Mouse (Mus musculus) kidney, postnatal 14 days (tissue): ENCODE results near the gene Stat3.

Source experiments
- DNase-seq: peaks from one replicate; pipeline ENCODE4 v3.0.0; 2022; ENCODE audit warnings: mixed read lengths

The Stat3 gene

DNA sequence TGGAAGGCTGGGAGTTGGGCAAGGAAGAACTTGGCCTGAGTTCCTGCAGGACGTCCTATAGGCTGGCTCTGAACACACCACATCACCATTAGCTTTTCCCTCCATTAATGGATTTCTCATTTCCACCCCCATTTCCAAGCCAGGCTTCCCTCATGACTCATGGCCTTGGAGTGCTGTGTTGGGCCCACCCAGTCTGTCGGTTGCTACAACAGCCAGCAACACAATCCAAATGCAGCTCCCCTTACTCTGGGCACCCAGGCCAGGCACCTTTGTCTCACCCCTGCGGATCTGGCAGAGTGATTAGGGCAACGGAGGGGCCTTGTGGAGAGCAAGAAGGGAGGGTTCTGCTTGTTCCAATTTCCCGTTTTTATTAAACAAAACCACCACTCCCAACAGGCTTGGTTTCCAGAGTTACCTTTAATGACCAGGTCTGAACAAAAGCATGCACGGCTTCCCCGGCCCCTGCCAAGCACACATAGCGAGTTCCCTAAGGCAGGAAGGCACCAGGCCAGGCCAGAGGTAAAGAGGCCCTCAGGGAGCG is 23.1 kb upstream of the Stat3 start:
- no peak for DNase-seq

DNA sequence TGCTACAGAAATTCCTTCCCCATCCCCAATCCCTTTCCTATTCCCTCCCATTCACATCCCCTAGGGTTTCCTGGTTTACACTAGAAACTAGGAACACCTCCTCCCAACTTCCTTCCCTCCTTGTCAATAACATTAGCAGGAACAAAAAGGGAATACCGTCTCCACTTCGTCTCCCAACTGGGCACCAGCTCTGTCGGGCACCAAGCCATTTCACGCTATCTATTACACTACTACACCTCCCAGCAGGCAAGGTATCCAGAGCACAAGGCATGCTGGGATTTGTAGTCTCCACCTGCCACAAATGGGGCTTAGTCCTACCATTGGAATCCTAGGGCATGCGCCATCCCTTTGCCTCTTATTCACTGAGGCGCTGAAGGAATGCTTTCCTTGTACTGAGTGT is 21.2 kb upstream of the Stat3 start:
- DNase-seq = peak; percentile 82

DNA sequence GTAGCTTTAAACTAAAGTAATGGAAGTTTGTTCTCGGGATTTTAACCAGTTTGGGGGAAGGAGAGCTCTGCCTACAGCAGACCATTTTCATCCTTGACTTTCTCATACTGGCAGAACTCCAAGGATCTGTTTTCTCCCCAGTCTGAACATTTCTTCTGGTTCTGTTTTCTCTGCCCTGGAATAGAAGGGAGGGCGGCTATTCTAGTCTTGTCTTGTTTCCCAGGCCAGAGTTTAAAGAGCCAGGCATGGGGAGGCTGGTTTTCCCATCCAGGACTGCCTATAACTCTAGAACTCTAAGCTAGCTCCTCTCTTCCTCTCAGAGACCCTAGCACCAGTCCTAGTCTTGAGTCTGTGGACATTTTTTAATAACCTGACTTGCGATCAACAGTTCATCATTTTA is 20.5 kb upstream of the Stat3 start:
- peak; percentile 35 for DNase-seq

DNA sequence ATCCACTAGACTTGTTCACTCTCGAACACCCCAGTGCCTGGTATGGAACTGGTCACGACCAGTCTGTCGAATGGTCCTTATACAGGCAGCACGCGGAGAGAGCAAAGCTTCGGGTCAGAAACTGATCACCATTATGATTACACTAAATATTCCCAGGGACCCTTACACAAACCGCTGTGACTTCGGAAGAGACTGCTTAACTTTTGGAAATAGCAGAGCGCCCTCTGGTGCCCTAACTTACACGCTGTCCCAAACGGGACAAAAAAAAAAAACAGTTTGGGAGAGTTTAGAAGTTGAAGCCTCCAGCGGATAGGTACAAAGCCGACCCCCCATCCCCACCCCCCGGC is 20.1 kb upstream of the Stat3 start:
- peak; percentile 80 for DNase-seq

DNA sequence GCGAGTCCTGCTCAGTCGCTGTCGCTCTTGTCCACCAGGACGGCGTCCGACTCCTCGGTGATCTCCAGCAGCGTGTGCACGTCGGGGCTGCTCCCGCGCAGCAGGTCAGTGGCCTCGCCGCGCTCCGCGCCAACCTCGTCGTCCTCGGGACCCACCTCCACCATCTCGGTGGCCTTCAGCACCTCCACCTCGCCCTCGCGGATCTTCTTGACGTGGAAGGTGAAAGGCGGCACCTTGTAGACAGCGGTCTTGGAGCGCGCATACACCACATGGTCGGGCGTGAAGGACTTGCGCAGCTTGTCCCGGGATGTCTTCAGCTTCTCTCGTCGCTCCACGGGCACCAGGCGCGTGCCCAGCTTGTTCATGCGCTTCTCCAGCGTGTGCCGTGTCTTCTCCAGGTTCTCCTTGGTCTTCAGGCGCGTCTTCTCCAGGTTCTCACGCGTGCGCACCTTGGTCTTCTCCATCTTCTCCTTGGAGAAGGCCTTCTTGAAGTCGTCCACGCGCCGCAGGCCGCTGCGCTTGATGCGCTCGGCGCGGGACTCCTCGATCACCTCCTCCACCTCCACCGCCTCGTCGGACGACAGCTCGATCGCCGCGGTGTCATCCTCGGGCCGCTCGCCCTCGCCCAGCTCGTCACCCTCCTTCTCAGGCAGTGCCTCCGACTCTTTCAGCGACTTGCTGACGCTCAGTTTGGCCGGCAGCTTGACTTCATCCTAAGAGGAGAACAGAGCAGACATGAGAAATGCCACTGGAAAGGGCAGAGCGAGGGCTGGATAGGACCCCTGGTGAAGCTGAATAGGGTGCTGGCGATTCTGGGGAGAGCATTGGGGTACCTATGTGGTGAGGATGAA is 19.5 kb upstream of the Stat3 start:
- no peak for DNase-seq

DNA sequence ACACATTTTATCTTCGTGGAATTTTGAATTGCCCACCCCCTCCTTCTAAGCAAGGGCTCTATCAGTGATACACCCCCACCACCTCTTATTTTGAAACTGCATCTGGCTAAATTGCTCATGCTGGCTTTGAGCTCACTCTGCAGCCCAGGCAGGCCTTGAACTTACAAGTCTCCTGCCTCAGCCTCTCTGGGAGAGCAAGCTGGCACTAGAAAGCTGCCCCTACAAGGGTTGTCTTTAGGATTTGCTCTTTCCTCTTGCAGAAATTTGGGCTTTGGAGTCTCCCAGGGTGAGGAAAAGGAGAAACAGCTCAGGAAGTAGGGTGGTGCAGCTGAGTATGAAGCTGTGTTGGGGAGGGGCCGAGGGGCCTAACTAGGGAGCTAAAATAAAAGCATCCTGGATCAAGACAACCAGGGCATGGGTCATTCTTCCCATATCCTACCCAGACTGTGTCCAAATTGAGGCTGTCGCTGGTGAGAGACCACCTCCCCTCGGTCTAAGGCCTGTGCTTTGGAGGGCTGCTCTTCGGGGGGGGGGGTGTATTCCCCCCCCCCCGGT is 18.7 kb upstream of the Stat3 start:
- no peak for DNase-seq

DNA sequence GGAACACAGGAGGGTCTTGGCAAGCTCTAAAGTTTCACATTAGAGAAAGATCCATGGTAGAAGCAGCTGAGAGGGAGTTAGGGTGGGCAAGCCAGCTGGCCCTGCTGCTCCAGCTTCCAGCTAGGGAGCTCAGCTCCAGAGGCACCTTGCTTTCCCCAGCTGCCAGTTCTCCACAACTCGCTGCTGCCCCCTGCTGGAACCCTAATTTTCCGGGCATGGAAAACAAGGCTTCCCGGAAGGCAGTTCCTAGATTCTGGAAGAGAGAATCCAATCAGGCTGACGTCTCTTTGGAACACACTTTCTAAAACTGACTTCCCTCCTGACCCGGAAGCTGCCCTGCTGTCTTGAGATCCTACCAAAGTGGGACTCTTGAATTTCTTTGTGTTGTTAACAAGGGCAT is 17.9 kb upstream of the Stat3 start:
- peak; percentile 90 for DNase-seq

DNA sequence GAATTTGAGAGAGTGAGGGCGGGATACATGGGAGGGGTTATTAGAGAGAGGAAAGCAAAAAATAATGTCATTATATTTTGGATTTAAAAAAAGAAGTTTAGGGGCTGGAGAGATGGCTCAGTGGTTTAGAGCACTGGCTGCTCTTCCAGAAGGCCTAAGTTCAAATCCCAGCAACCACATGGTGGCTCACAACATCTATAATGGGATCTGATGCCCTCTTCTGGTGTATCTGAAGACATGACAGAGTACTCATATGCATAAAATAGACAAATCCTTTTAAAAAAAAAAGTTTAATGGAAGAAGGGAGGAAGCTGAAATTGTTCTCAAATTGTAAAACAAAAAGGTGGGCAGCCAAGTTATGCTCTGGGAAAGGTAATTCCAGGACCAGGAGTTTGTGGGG is 10.2 kb upstream of the Stat3 start:
- DNase-seq = no peak

DNA sequence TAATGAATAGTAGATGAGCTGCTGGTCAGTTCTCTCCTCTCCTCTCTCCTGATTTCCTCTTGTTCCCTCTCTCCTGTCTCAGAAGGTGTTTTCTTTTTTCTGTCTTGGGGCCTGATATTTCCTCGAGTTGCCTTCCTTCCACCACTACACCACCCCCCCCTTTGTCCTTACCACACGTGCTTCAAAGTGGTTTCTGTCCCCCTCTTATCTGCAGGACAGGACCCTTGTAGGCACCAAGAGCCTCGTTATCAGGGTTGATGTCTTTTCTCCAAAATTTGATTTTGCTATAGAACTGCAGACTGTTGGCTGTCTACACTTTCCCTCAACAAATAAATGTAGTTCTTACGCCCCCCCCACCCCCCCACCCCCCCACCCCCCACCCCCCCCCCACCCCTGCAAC is 9.0 kb upstream of the Stat3 start:
- DNase-seq = no peak

DNA sequence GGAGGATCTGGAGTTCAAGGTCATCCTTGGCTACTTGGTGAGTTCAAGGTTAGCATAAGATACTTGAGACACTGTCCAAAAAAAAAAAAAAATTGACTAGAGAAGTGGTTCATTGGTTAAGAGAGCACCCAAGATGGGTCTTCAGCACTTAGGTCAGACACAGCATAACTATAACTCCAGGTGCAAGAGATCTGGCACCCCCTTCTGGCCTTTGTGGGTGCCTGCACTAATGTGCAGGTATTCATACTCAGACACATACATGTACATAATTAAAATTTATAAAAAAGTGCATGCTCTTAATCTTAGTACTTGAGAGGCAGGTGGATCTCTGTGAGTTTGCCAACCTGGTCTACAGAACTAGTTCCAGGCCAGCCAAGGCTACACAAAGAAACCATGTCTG is 8.2 kb upstream of the Stat3 start:
- no peak for DNase-seq

DNA sequence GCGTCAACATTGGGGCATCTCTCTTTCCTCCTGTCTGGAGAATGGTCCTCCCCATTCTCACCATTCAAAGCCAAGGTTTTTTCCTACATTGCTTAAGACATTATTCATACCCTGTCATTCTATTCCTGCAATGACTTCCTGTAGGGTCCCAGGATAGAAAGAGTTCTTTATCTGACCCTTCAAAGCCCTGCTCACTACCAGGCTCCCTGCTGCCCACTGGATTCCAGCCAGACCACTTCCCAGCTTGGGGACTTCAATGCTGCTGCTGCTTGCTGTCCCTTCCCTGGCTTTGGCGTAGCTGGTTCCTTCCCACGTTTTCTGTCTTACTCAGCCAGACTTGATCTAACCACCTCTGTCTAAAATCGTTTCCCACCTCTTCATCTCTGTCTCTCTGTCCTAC is 7.5 kb upstream of the Stat3 start:
- DNase-seq = peak; percentile 48

DNA sequence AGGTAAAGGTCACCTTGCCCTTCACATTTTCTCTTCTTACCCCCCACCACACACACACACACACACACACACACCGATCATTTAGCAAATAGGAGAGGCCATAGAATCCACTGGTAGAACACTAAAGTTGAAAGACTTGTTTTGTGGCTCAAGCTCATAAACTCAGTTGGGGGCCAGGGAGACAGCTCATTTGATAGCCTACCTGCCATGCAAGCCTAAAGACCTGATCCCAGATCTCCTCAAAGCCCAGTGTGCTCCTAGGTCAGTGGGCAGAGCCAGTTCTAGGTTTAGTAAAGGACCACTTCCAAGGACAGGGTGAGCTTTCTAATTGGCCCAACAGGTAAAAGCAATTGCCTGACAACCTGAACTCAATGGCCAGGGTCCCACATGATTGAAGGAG is 3.0 kb upstream of the Stat3 start:
- no peak for DNase-seq

DNA sequence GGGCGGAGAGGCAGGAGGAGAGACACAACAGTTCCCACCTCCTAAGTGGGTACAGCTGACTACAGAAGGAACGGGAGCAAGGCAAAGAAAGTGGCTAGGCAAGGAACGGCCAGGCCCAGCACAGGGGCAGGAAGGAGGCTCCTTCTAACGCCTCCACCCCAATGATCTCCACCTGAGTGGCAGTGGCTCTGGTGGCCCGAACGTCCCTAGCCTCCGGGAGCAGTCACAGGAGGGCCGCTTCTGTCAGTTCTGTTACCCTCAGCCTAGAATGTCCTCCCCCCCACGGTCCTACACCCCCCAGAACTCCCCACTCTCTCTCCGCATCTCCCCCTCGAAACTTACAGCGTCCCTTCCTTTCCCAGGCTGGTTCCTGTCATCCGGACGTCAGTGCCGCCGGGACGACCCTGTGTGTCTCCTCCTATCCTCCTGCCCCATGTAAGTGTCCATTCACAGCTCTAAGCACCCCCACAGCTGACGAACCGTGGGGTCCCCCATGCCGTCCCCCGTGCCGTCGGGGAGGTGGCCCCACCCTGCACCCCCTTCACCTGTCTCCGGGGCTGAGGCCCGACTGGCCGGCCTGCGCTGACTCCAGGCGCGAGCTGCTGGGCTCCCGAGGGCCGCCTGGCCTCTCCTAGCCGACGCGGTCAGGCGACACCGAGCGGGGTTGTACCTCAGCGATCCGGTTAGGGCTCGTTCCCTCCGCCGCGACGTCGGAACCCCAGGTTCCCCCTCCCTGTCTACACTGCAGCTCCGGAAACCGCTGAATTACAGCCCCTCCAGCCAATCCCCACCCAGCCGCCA is 429 bp downstream of the Stat3 start:
- DNase-seq = peak; percentile 29

DNA sequence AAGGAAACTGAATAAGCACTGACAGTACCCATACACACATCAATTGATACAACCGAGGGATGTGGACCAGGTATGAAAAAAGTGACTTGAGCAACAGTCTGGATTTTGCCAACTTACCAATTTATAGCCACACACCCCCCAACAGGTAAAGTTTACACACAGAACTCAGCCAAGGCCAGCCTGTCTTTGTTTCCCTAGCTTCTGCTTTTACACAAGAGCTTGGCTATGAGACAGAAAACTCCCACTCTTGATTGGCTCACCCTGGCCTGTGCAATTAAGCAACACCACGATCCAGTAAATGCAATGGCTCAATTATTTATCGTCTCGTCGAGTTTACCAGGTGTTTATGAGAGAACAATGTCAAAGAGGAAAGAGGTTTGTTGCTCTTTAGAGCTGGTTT is 1.2 kb downstream of the Stat3 start:
- peak; percentile 41 for DNase-seq

DNA sequence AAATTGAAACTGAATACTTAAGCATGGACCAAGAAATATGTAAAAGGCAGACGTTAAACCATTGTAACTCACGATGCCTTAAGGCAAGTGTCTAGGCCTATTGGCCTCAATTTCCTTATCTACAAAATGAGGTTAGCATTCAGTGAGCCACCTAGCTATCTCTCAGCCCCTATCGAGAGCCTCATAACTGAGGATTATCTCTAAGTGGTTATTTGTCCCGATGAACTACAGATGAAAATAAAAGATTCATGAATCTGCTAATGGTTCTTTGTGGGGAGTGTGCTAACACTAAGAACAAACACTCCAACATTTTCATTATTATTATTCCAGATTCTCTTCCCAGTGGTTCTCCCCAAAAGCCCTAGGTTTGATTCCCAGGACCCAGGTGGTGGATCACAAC is 2.0 kb downstream of the Stat3 start:
- DNase-seq = no peak

DNA sequence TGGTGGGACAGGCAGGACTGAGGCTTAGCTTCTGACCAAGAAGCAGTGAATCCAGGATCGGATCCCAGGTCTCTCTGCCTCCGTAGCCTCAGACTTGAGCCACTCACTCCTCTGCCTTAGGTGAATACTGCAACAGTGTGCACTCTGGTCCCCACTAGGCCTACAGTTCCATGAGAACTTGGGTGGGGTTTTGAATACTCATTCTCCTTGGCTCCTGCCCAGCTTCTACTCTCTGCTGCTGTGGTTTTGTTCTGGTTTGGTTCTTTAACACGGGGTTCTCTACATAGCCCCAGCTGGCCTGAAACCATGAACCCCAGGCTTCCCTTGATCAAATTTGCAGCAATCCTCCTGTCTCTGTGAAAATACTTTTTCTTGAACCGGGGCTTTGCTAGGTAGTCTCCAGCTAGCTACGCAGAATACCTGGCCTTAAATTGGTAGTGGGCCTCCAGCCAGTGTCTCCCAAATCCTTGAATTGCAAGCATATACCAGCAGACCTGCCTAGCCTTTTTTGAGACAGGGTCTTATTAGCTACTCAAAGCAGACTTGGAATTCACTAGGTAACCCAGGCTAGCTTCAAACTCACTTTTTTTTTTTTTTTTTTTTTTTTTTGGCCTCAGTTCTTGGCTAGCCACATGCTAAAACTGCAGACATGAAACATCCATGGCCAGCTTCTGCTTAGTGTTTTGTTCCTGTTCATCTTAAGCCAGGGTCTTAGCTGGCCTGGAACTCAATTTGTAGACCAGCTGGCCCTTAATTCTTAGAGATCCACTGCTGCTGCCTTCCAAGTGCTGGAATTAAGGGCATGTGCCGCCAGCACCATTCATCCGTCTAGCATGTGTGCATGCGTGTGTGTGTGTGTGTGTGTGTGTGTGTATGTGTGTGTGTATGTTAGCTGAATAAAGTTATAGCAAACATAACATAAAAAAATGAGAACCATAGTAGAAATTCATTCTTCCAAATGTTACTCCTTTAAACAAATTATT is 3.7 kb downstream of the Stat3 start:
- no peak for DNase-seq

DNA sequence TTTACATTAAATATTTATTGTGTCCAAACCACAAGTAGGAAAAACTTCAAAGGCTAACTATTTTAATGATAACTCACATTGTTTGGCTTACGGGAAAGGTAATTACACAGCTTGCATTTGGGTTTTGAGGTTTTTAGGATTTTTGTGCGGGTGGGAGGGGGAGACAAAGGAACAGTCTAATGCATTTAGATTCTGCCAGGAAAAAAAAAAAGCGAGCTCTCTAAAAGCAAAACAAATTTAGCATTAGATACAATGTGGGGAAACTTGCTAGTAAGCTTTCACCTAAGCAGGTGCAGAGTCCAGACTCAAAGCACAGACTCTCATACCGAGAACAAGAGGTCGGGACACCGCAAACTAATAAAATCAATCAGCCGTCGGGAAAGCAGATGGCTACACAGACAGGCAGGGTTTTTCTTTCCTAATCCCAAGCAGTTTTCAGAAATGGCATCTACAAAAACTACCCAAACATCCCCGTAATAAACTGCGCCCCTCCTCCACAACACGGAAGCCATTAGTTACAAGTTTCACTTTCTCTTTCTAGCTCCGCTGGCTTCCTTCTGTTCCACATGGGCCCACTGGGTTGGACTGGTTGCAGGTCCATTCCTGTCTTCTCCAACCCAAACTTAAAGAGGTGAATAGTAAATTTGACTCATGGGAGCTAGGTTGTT is 8.0 kb downstream of the Stat3 start:
- DNase-seq = peak; percentile 65

DNA sequence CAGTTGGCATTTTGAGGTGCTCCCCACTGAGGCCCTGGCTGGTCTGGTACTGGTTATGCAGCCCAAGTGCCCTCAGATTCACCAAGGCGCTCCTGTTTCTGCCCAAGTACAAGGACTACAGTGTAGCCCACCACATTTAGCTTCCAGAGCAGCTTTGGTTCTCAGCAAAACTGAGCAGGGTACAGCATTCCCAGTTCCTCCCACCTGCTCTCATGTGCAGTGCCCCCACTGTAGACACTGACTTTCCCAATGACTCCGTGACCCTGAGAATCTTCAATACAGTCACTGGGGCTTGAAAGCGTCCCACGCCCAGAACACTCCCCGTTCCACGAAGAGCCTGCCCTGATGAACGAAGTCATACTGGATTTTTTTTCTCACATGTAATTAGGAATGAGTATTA is 8.7 kb downstream of the Stat3 start:
- no peak for DNase-seq

DNA sequence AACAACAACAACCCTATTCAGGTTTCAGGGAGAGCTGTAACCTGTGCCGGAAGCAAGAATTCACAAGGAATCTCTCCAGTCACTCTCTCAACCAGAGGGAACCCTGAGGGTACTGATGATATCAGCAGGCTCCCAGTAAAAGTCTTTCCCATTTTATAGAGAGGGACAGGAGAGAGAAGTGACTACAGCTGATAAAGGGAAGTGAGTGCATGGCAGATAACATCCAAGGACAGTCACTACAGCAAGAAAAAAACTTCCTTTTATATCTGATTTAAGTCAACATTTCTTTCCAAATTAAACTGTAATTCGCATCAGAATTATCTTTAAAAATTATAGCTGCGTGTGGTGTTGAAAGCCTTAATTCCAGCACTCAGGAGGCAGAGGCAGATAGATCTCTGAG is 12.0 kb downstream of the Stat3 start:
- DNase-seq = no peak

DNA sequence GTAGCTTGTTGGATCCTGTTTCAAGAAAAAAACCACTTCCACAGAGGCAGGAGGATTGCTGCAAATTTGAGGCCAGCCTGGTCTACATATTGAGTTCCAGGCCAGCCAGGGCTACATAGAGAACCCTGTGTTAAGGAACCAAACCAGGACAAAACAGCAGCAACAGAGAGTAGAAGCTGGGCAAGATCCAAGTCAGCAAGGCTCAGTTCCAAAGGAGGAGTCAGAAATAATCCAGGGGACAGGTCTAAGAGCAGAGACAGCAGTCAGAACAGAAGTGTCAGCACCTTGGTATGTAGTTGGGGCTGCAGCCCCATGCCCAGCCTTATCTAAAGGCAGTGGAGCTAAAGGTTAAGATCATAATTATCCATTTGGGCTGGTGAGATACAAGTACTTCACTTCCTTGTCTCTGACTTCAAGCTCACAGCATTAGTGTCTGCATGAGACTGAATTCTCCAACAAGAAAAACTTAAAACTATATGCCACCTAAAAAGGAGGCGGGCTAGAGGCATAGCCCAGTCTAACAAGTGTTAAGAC is 14.9 kb downstream of the Stat3 start:
- no peak for DNase-seq

DNA sequence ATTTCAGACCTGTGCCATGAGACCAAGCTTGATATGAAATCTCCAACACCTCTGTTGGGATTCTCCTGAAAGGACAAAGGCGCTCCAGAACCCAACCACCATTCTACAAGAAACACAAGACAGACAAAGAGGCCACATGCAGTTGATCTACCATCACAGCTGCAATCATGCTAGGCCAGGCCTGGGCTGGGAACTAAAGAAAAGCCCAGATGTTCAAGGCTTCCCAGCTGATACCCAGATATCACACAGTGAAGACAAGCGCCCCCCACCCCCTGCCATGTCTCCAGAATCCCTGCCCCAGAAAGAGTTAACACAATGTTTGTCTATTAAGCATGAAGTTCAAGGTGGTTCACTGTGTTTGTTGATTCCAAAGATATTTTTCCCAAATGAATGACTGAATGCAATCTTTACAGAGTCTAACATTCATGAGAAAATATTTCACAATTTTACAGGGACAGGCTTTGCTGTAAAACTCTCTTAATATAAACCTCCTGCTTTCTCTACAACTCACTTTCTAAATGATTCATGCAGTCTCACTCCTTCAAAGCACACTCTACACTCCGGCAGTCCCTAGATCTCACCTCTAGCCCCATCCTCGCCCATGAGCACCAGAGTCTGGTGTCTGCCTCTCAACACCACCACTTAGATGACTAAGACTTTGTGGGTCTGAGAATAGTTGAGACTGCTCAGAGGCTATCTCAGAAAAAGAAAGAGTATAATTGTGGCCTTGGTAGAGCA is 18.3 kb downstream of the Stat3 start:
- no peak for DNase-seq
